Mouse (Mus musculus) liver, adult (tissue): ENCODE results near the gene Lpin2.

ENCODE experiments used
- GATA4 ChIP-seq: IDR thresholded peaks from 2 replicates; pipeline ENCODE4 v1.6.1; 2014; ENCODE audit warnings: mild to moderate bottlenecking, low read length; ENCODE audit not compliant: insufficient replicate concordance

The Lpin2 gene

DNA sequence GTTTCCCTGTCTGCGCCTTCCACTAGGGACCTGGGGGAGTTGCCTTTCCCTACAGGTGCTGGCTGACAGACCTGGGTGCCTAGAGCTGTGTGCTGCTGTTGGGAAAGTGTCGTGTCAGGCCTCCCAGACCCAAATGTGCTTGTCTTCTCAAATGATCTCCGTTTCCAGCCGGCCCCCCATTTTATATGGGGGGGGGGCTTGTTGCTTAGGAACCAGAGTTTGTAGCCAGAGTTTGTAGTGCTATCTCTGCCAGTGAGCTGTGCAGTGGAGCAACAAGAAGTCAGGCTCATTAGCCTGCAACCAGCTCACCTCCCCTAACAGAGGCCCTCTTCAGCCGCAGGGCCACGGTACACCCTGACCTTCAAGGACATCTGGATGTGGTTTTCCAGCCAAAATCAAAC is 69.2 kb downstream of the Lpin2 start:
- no peak for TF ChIP-seq GATA4

DNA sequence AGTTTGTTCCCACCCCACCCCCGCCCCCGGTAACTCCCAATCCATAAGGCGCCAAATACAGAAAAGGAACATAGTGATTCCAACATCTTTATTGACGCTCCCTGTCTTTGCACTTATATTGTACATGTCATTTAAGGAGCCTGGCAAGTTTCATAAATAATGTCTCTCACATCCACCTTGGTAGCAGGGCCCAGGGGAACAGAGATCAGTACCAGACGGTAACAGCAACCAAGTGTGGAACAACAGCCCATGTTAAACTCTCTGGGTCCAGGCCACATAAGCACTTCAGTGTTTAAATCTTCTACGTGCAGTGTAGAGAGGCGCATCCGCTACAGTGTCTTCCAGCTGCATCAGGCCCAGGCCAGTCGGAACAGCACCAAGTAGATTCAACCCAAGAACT is 69.7 kb downstream of the Lpin2 start:
- TF ChIP-seq GATA4, result no peak

DNA sequence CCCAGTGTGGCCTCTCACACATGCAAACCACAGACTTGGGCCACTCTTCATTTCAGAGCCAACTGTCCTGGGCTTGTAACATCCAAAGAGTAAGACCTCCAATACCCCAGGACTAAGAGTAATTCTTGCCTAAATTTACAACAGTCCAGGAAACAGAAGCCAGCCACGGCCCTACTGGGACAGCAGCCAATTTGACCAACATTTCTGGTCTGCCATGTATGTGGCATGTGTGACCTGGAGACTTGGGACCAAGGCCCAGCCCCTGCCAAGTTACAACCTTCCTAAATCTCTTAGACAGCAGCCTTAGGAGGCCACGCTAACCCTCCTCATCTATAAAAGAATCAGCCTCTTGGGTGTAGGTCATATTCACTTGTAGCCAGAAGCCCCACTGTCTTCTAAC is 71.0 kb downstream of the Lpin2 start:
- TF ChIP-seq GATA4, result no peak

DNA sequence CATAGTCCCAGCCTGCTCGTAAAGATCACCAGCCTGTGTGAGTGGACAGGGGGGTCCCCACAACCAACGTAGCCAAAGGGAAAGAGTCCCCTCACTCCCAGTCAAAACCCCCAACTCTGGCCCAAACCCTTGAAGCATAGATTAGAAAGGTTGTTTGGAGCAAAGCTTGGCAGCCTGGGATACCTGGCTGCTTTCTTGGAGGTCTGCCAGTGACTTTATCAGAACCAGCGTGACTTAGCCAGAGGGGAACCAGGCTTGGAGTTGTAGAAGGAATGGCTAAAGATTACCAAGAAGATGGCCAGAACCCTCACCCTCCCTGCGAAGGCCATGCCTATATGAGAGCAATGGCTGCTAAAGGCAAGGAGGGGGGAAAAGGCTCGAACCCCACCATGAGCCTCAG is 71.7 kb downstream of the Lpin2 start:
- TF ChIP-seq GATA4, result no peak

DNA sequence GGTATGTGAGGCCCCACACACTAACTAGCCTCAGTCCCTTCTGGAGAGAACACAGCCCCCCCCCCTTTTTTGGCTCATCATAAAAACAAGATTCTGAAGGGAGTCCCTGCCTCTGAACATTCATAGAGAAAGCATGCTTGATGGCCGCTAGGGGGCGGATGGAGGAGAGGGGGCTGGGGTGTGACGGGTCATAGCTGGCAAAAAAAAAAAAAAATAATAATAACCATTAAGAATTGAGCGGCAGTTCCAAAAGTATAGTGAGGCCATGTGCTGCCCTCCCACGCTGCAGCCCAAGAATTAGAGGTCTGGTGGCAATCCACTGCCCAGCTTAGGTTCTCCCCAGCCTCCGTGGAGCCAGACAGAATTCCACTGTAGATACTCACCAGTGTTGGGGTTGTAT is 72.4 kb downstream of the Lpin2 start:
- no peak for TF ChIP-seq GATA4

DNA sequence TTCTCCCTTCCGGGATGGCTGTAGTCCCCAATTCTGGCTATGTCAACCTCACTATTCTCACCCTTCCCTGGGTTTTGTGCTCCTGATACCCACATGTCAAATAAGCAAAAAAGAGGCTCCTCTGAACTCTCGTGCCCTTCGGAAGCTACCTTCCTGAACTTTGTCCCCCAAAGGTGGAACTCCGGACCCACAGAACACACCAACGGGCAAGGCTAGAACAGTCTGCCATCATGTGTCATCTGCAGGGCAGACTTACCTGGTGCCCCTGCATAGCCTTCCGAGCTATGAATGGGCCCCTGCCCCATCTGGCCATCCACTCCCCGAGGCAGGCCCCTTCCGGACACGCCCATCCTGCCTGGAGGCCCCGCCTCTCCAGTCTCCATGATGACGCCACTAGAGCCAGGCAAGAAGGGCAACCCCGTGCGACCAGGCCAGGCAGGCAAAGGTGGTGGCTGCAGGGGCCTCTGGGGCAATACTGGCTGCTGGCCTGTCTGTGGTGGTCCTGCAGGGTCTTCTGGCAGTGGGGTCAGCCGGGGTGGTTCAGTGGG is 73.8 kb downstream of the Lpin2 start:
- TF ChIP-seq GATA4, result no peak

DNA sequence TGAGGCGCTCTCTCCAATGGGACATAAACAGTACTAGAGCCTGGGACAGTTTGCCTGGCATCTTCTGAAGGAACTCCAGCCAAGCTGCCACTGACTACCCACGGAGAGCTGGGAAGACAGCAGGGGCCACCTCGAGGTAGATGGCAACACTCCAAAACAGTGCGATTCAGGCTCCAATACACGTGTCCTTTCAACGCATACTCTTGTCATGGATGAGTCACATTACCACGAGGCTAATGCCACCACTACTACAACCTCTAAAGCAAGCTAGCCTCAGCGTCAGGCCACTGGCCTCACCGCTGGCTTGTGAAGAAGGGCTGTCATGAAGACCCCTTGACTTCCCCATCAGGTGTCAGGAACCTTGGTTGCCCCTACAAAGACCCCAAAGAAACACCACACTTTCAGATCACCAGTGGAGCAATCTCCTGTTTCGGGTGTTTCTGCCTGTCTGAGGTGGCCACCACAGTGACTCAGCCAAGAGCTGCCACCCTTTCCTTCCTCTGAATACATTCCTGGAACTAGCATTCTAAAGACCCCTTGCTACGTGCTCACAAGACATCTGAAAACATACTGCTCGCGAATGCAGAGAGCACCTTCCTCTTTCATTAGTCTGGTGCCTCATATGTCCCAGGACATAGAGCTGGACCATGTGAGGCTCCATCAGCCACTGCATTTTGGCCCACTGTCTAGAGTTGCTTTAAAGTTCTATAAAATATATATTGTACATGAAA is 74.6 kb downstream of the Lpin2 start:
- TF ChIP-seq GATA4, result no peak

DNA sequence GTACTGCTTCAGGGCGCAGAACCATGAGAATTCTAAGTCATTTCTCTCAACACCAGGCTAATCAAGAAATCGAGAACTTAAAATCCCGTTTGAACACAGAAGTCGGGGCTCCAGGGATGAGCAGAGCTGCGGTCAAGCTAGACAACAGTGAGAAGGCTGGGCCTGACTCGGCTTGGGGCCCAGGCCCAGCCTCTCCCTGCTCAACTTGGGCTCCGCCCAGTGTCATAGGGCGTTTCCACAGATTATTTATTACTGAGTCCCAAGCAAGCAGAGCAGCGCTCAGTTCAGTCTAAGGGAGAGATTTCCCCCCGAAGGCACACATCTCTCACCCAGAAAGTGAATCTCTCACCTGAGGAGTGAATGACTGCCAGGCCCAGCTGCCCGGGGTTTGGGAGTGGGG is 77.4 kb downstream of the Lpin2 start:
- no peak for TF ChIP-seq GATA4

DNA sequence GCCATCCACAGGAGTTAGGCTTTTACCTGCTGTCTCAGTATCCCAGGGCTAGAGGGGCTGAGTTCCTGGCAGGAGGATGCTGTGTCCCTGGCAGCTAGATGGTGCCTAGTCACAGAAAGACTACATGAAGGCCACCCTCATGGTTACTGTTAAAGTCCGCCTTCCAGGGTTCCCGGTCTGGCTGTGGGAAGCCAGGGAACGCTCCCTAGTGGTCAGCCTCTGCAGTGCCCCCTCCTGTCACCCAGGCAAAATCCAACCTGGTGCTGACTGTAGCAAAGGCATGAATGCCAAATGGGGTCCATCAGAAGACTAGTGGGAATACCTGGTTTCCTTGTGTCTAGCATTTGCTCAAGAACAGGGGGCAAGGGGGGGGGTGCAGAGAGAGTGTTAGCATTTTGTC is 78.3 kb downstream of the Lpin2 start:
- no peak for TF ChIP-seq GATA4

DNA sequence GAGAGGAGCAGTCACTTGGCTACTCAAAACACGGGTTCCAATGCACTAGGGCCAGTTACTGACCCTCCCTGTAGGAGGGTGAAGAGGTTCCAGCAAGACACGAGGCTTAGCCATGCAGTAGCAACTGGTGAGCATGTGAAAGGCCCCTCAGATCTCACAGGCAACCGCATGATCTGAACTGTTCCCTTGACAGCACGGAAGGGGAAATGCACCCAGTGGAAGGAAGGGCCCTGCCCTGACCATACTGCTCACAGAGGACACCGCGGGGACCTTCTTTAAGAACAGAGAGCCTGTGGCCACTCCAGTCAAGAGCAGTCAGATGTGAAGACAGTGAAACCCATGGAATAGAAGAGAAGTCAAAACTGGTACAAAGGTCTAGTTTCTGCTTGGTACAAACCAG is 80.8 kb downstream of the Lpin2 start:
- TF ChIP-seq GATA4, result no peak

DNA sequence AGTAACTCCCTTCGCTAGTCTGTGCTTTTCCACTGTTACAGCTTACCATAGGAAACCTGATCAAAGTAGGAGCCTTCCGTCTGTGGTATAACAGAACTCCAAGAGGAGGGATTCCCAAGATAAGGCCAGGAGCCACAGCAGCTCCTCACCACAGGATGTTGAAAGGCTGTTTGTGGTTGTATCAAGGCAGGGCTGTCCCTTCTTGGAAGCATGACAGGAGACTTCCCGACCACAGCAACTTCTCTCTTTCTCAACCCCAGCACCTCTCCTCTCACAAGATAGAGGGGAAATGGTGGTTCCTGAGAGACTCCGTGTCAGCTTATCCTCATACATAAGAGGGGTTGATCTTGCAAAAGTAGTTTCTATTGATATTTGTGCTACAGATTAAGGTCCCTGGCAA is 82.4 kb downstream of the Lpin2 start:
- no peak for TF ChIP-seq GATA4

DNA sequence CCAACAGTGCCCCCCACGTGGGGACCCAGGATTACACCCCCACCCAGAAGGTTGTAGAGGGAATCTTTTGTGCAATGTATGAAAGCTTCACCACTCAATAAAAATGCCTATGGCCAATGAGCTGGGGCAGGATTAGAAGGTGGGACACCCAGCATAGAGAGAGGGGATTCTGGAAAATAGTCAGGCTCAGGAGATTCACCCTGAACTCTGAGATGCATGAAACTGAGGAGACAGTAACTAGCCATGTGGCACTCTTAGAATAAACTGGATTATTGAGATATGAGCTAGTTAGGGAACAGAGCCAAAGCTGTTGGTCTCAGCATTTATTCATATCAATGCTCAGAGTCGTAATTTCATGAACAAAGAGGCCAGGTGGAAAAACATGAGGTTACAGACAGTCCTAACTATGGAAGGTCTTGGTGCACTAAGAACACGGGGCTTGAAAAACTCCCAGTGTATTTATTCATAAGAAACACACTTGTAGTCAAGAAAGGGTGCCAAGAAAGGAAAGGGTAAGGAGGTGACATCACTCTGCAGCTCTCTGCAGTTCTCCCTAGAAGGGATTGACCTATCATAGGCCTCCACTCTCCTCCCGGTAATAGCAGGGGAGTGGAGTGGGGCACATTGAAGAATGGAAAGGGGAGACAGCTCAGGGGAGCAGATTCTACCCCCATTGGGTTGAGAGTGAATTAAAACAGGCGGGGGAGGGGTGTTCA is 83.1 kb downstream of the Lpin2 start:
- TF ChIP-seq GATA4, result no peak

DNA sequence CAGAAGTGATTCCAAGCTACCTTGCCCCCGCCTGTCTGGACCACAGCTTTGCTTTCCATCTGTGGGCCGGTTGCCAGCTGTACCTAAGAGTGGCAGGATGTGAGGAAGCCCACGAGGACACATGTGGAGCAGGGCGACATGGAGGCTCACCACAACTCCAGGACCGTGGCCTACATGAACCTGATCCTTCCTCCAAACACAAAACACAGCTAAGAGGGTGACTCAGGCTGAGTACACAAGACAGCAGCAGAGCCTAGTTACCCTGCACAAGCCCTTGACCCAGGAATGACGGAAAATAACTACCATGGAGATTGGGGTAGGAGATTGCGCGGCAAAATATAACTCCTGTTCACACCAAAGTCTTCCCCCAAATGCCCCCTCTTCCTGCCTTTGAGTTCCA is 85.0 kb downstream of the Lpin2 start:
- no peak for TF ChIP-seq GATA4

DNA sequence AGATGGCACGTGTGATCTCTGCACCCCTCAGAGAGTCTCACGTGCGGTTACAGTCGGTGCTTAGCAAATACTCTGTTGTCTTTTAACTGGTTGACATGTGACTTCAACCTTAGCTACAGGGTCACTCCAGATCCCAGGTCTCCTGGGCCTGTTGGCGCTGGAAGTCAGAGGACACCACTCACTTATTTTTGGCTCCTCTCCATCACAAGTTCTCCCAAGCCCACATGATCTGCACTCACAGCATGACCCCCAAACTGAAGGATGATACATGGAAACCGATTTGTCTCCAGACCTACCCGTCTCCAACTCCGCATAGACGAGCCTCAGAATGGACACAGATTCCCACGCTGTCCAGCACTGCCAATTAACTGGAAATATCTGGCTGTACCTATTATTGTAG is 85.8 kb downstream of the Lpin2 start:
- TF ChIP-seq GATA4, result no peak

DNA sequence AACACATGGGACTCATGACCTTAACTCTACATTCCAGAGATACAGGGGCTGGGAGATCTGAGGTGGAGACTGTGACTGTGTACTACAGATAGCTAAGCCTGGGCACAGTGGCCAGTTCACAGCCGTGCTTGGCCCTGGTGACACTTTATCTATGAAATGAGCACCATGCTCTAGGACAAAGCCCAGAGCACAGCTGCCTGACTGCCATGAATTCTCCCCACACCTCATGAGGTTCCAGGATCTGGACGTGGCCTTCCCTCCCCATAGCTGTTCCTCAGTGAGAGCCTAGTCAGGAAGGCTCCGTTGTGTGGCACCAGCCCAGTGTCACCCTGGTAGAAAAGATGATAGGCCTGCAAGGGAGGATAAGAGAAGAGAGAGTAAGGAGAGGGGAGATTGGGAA is 86.2 kb downstream of the Lpin2 start:
- no peak for TF ChIP-seq GATA4

DNA sequence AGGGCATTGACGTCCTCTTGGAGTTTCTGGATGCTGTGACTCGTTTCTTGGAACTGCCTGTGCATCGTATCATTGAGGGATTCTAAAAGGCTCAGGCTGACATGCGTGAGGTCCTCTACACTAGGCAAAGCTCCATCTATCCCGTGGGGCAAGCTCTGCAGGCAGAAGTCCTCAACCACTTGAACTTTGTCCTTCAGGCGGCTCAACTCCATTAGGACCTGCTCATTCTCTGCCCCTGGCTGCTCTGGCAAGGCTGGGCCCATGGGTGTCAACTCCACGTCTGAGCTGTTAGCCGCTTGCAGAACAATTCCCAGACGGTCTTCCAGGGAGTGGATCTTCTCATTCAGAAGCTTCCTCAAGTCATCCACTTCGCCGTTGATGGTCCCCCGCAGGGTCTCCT is 91.5 kb downstream of the Lpin2 start:
- TF ChIP-seq GATA4, result no peak
